ENCODE assay signal across 8 mouse cellular contexts in the genomic region with DNA sequence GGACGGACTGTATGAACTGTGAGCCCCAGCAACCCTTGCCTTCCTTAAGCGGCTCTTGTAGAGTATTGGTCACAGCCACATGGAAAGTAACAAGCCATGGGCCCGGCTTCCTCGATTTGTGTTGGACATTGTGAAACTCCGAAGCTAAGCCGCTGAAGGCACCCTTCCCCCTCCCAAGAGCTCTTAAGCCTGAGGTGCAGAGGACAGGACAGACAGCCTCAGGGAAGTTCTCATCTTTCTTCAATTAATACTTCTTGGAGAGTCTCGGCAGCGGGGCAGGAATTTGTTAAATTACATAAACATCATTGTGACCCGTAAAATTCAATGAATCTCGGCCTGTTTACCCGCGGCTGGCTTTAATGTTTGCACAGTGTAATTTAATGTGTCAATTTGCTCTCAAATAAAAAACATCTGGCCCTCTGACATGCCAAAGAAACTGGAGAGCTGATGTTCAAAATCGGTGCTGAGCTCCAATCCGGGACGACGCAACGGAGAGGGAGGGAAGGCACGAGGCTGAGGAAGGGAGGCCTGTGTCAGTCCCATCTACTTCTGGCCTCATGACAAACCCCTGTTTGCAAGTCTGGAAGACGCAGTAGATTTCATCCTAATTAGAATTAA.
DNase-seq lines count a peak whose midpoint lies in the region; ATAC-seq and TF ChIP-seq lines count a peak whose summit lies in the region.

No protein-coding gene starts in this region.

- TF ChIP-seq CTCF in hindbrain, postnatal 0 days (IDR thresholded peaks at IDR 0.05; ENCODE audit: low read depth) = no peak
- TF ChIP-seq CTCF in lung, embryonic 14.5 days (IDR thresholded peaks at IDR 0.05; ENCODE audit: low read depth) = no peak

- H3K27ac ChIP-seq in hindbrain, embryonic 10.5 days = 0 out of 2 replicates have a peak overlapping the region, but pooled peaks have one; percentile 40
- H3K27ac ChIP-seq in hindbrain, postnatal 0 days = no peak overlapping the region
- peak overlapping the region; percentile 68; the same call in 1 of the 2 replicates for H3K27ac ChIP-seq in lung, embryonic 14.5 days (ENCODE audit: low read depth)

- H3K4me1 ChIP-seq in hindbrain, embryonic 10.5 days (replicated peaks) = peaks cover 35% of the 10 kb centered on the region
- 0 out of 2 replicates have a peak, but pooled peaks cover 10% of the 10 kb centered on the region for H3K4me1 ChIP-seq in hindbrain, postnatal 0 days (ENCODE audit: insufficient read depth, low read length)
- peaks cover 53% of the 10 kb centered on the region for H3K4me1 ChIP-seq in lung, embryonic 14.5 days (ENCODE audit: insufficient read depth)

- no peak for ATAC-seq in hindbrain, postnatal 0 days
- peak; percentile 60 for ATAC-seq in lung, embryonic 14.5 days (ENCODE audit: insufficient read depth)

- H3K4me2 ChIP-seq in hindbrain, postnatal 0 days (ENCODE audit: low read depth, low read length) = no peak overlapping the region
- no peak overlapping the region for H3K4me2 ChIP-seq in lung, embryonic 14.5 days

- H3K27me3 ChIP-seq in hindbrain, embryonic 10.5 days (ENCODE audit: insufficient read depth, poor library complexity, severe bottlenecking) = peaks cover 49% of the 10 kb centered on the region; the same call in 1 of the 2 replicates
- H3K27me3 ChIP-seq in hindbrain, postnatal 0 days (ENCODE audit: insufficient read depth, low read length) = no peaks in the 10 kb centered on the region
- no peaks in the 10 kb centered on the region for H3K27me3 ChIP-seq in lung, embryonic 14.5 days (ENCODE audit: insufficient read depth, low read length)

- peak; percentile 20 for DNase-seq in hindbrain, embryonic 10.5 days (ENCODE audit: low spot score)
- DNase-seq in hindbrain, postnatal 0 days (ENCODE audit: low spot score) = no peak
- DNase-seq in embryo, embryonic 10 days (ENCODE audit: low spot score) = peak; percentile 65
- peak; percentile 65 to 66 for DNase-seq in heart, adult 9 months (ENCODE audit: low spot score in 2 of 2)
- peak; percentile 93 for DNase-seq in lung, embryonic 14.5 days
- DNase-seq in yolk sac, embryonic 10.5 days (ENCODE audit: low spot score) = no peak
- no peak for DNase-seq in thymus, postnatal 25 days
- DNase-seq in cerebellum, postnatal 25 days = no peak

- H3K9ac ChIP-seq in hindbrain, postnatal 0 days (replicated peaks; ENCODE audit: low read length) = no peak overlapping the region
- no peak overlapping the region for H3K9ac ChIP-seq in lung, embryonic 14.5 days

- WGBS in hindbrain, embryonic 10.5 days = 66% methylated on average over 19 of the region's 19 CpGs
- WGBS in hindbrain, postnatal 0 days = 59% methylated on average over 19 of the region's 19 CpGs
- 24% methylated on average over 19 of the region's 19 CpGs for WGBS in lung, embryonic 14.5 days

- no peaks in the 10 kb centered on the region for H3K36me3 ChIP-seq in hindbrain, embryonic 10.5 days
- H3K36me3 ChIP-seq in hindbrain, postnatal 0 days (ENCODE audit: insufficient read depth, low read length) = no peaks in the 10 kb centered on the region
- H3K36me3 ChIP-seq in lung, embryonic 14.5 days (ENCODE audit: insufficient read depth) = no peaks in the 10 kb centered on the region

- no peaks in the 10 kb centered on the region for H3K9me3 ChIP-seq in hindbrain, embryonic 10.5 days
- no peaks in the 10 kb centered on the region for H3K9me3 ChIP-seq in hindbrain, postnatal 0 days (ENCODE audit: low read length)
- H3K9me3 ChIP-seq in lung, embryonic 14.5 days (ENCODE audit: low read depth, low read length) = no peaks in the 10 kb centered on the region

- H3K4me3 ChIP-seq in hindbrain, embryonic 10.5 days = no peak overlapping the region
- no peak overlapping the region for H3K4me3 ChIP-seq in hindbrain, postnatal 0 days (ENCODE audit: low read length)
- H3K4me3 ChIP-seq in lung, embryonic 14.5 days (ENCODE audit: low read depth, low read length) = no peak overlapping the region

Comparison
In these comparisons a context has a peak if more than half of its experiments do, and no peak if none do; other contexts are left out.
1. DNase-seq: peak in hindbrain, embryonic 10.5 days (single experiment), embryo, embryonic 10 days (single experiment), heart, adult 9 months (2 of 2) and lung, embryonic 14.5 days (single experiment); none in hindbrain, postnatal 0 days (single experiment), yolk sac, embryonic 10.5 days (single experiment), thymus, postnatal 25 days (single experiment) and cerebellum, postnatal 25 days (0 of 2).